Mouse (Mus musculus) embryonic facial prominence, embryonic 11.5 days (tissue): ENCODE results near the gene Adnp. TPM values are rescaled to one million over a fixed set of nuclear protein-coding genes. Genes with fewer than 3 reads are reported as not detected.

Source experiments
- ATAC-seq: fragments of 200-750 bp; cut with Nextera tagmentation; replicated peaks from 2 replicates; pipeline ENCODE4 v1.8.0; 2017; ENCODE audit warnings: low read depth; ENCODE audit not compliant: insufficient number of reproducible peaks, low FRiP score, low TSS enrichment
- DNase-seq: peaks from one replicate; pipeline ENCODE4 v3.0.0-alpha.2; 2015; ENCODE audit warnings: low spot score
- H3K27ac ChIP-seq: fragments of 300-500 bp; sonication (generic); replicated peaks from 2 replicates; pipeline ENCODE4 v1.5.1; 2014; ENCODE audit warnings: mild to moderate bottlenecking, low read depth, low read length, control low read depth
- H3K27me3 ChIP-seq: fragments of 300-500 bp; sonication (generic); 2 replicates; pipeline ENCODE4 v1.6.1; 2014; ENCODE audit warnings: mild to moderate bottlenecking, low read length, moderate library complexity, mixed read lengths; ENCODE audit not compliant: control insufficient read depth, insufficient read depth
- H3K36me3 ChIP-seq: fragments of 300-500 bp; sonication (generic); replicated peaks from 2 replicates; pipeline ENCODE4 v1.6.1; 2014; ENCODE audit warnings: low read depth, mild to moderate bottlenecking, low read length, moderate library complexity, mixed read lengths; ENCODE audit not compliant: control insufficient read depth, insufficient read depth
- H3K4me1 ChIP-seq: fragments of 300-500 bp; sonication (generic); 2 replicates; pipeline ENCODE4 v1.6.1; 2014; ENCODE audit warnings: low read length, mixed read lengths; ENCODE audit not compliant: control insufficient read depth, insufficient read depth
- H3K4me2 ChIP-seq: fragments of 300-500 bp; sonication (generic); 2 replicates; pipeline ENCODE4 v1.6.1; 2014; ENCODE audit warnings: low read depth, mild to moderate bottlenecking, control low read depth, low read length, moderate library complexity
- H3K4me3 ChIP-seq: fragments of 300-500 bp; sonication (generic); 2 replicates; pipeline ENCODE4 v1.5.1; 2014; ENCODE audit warnings: low read depth, low read length, control low read depth
- H3K9ac ChIP-seq: fragments of 300-500 bp; sonication (generic); replicated peaks from 2 replicates; pipeline ENCODE4 v1.6.1; 2014; ENCODE audit warnings: mild to moderate bottlenecking, control low read depth, low read length
- H3K9me3 ChIP-seq: fragments of 300-500 bp; sonication (generic); replicated peaks from 2 replicates; pipeline ENCODE4 v1.6.1; 2016; ENCODE audit warnings: mild to moderate bottlenecking, low read length, inconsistent platforms, mixed read lengths; ENCODE audit not compliant: control insufficient read depth
- WGBS: fragments of 180-500 bp; shearing (Covaris S2); extraction: QIAGEN DNeasy Blood & Tissue Kit; methylation state at CpG from one replicate; pipeline ENCODE4 v1.1.7; 2014; 5-methylcytosine and 5-hydroxymethylcytosine counted together
- polyA plus RNA-seq: library from polyadenylated mRNA; unstranded; fragments of >200 nt; fragmentation: Nextera tagmentation; extraction: Ambion mirVana; gene quantifications from 2 replicates; pipeline ENCODE4 v1.2.1, GENCODE M21; 2014

Adnp gene
- polyA plus RNA-seq, 1 experiment from 2014 or later: 10.1 TPM

DNA sequence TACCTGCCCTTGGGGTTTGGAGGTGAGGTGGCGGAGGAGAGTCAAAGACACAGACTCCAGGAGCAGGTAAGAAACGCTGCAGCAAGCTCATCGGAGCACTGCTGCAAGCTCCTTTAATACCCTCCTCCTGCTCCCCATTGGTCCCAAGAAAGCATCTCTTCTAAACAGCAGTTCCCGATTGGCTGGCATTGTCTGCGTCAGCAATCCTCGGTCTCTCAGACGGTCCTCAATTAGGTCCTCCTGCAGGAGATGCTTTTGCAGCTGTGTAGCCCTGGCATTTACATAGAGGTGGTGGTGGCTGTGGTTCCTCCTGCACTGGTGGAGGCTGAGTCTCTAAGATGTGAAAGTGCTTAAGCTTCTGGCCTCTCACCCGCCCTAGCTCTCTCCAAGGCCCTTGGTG, 38.7 kb upstream of the Adnp start:
- 34% methylated on average over 8 of the region's 8 CpGs for WGBS

DNA sequence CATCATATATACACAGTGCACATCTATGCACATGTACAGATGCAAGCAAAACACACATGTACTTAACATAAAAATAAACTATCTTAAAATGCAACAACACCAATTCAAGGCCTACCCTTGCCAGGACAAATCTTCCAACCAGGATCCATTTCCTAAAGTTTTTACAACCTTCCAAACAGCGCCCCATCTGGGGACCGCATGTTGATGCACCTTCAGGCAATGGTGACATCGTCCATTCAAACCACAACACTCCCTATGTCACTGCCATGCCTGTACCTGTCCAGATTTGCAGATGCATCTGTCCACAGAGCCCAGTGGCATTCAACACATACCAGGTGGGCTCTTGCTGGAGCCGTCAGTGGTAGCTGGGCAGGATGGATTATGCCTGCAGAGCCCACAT, 36.4 kb upstream of the Adnp start:
- DNase-seq (no peak), ATAC-seq (no peak)
- no peaks in the 10 kb centered on the region for H3K36me3 ChIP-seq
- no peak overlapping the region for H3K9ac ChIP-seq
- no peaks in the 10 kb centered on the region for H3K9me3 ChIP-seq
- H3K27me3 ChIP-seq: no peaks in the 10 kb centered on the region
- 76% methylated on average over 4 of the region's 4 CpGs for WGBS
- no peak overlapping the region for H3K27ac ChIP-seq
- no peak overlapping the region for H3K4me3 ChIP-seq
- no peak overlapping the region for H3K4me2 ChIP-seq
- no peaks in the 10 kb centered on the region for H3K4me1 ChIP-seq

More for the DNA sequence above, 38.7 kb upstream of the Adnp start:
- Histone ChIP-seq H3K27me3 (no peaks in the 10 kb centered on the region), H3K27ac (no peak overlapping the region), H3K36me3 (no peaks in the 10 kb centered on the region), H3K4me3 (no peak overlapping the region), H3K4me2 (no peak overlapping the region), H3K4me1 (no peaks in the 10 kb centered on the region), H3K9ac (no peak overlapping the region), H3K9me3 (no peaks in the 10 kb centered on the region)
- DNase-seq: no peak
- ATAC-seq: no peak

GRCm38 (mm10) chr2:168242841-168243240, 35.9 kb upstream of the Adnp start:
- Histone ChIP-seq H3K4me3 (no peak overlapping the region), H3K27me3 (no peaks in the 10 kb centered on the region), H3K4me2 (no peak overlapping the region), H3K27ac (no peak overlapping the region), H3K9ac (no peak overlapping the region), H3K9me3 (no peaks in the 10 kb centered on the region), H3K4me1 (no peaks in the 10 kb centered on the region), H3K36me3 (no peaks in the 10 kb centered on the region)
- DNase-seq: no peak
- ATAC-seq: 0 out of 2 replicates have a peak, but pooled peaks have one; percentile 23

DNA sequence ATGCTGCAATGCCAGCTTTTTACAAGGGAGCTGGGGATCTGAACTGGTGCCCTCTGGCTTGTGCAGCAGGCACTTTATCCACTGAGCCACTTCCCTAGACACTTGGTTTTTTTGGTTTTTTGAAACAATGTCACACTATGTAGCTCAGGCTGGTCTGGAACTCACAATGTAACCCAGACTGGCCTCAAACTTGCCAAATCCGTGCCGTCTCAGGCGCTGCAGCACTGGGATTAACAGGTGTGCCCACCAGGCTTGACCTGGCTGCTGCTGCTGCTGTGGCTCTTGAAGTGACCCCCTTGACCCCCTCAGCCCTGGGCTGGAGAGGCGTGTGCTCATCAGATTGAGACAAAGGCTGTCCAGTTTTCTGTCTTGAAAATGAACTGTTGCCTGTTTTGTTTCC, 31.4 kb upstream of the Adnp start:
- no peaks in the 10 kb centered on the region for H3K27me3 ChIP-seq
- ATAC-seq (no peak), DNase-seq (no peak)
- no peak overlapping the region for H3K4me2 ChIP-seq
- no peaks in the 10 kb centered on the region for H3K36me3 ChIP-seq
- H3K9me3 ChIP-seq: no peaks in the 10 kb centered on the region
- no peak overlapping the region for H3K27ac ChIP-seq
- no peak overlapping the region for H3K9ac ChIP-seq
- no peaks in the 10 kb centered on the region for H3K4me1 ChIP-seq
- 86% methylated on average over 4 of the region's 4 CpGs for WGBS
- no peak overlapping the region for H3K4me3 ChIP-seq

GRCm38 (mm10) chr2:168233286-168233685, 26.4 kb upstream of the Adnp start:
- Histone ChIP-seq H3K9me3 (no peaks in the 10 kb centered on the region), H3K4me2 (no peak overlapping the region), H3K4me3 (no peak overlapping the region), H3K27ac (no peak overlapping the region), H3K36me3 (no peaks in the 10 kb centered on the region), H3K4me1 (peaks cover 4% of the 10 kb centered on the region), H3K9ac (no peak overlapping the region), H3K27me3 (no peaks in the 10 kb centered on the region)
- 90% methylated on average over 5 of the region's 5 CpGs for WGBS
- no peak for ATAC-seq
- DNase-seq: no peak

DNA sequence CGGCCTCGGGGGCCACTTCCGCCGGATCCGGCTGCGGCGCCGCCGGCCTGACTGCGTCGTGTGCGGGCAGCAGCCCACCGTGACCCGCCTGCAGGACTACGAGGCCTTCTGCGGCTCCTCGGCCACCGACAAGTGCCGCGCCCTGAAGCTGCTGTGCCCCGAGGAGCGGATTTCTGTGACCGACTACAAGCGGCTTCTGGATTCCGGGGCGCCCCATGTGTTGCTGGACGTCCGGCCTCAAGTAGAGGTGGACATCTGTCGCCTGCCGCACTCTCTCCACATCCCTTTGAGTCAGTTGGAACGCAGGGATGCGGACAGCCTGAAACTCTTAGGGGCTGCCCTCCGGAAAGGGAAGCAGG, 24.5 kb upstream of the Adnp start:
- H3K4me2 ChIP-seq: peak overlapping the region; percentile 99
- no peaks in the 10 kb centered on the region for H3K9me3 ChIP-seq
- H3K4me1 ChIP-seq: peaks cover 4% of the 10 kb centered on the region
- peak overlapping the region; percentile 88 for H3K9ac ChIP-seq
- H3K4me3 ChIP-seq: peak overlapping the region; percentile 100
- H3K36me3 ChIP-seq: no peaks in the 10 kb centered on the region; the same call in 1 of the 2 replicates
- ATAC-seq (no peak), DNase-seq (no peak)
- no peak overlapping the region for H3K27ac ChIP-seq
- H3K27me3 ChIP-seq: no peaks in the 10 kb centered on the region
- WGBS: 64% methylated on average over 33 of the region's 33 CpGs

- H3K4me2 ChIP-seq: peak overlapping the region; percentile 99
- H3K9me3 ChIP-seq: no peaks in the 10 kb centered on the region
- no peaks in the 10 kb centered on the region; the same call in 1 of the 2 replicates for H3K36me3 ChIP-seq
- H3K9ac ChIP-seq: peak overlapping the region; percentile 88
- H3K4me1 ChIP-seq: peaks cover 4% of the 10 kb centered on the region
- ATAC-seq: peak; percentile 49
- 3% methylated on average over 81 of the region's 105 CpGs for WGBS
- peak overlapping the region; percentile 68; the same call in 1 of the 2 replicates for H3K27ac ChIP-seq
- no peaks in the 10 kb centered on the region for H3K27me3 ChIP-seq
- peak overlapping the region; percentile 100 for H3K4me3 ChIP-seq
- DNase-seq: no peak
Observed at GRCm38 (mm10) chr2:168230773-168231470, 24.0 kb upstream of the Adnp start.

- Histone ChIP-seq H3K27me3 (no peaks in the 10 kb centered on the region), H3K9me3 (no peaks in the 10 kb centered on the region), H3K4me3 (peak within 1 kb of the TSS; percentile 100), H3K4me2 (peak within 1 kb of the TSS; percentile 99), H3K4me1 (peaks cover 4% of the 10 kb centered on the region), H3K36me3 (peaks cover 2% of the 10 kb centered on the region; the same call in 1 of the 2 replicates), H3K9ac (peak within 1 kb of the TSS; percentile 88), H3K27ac (peak within 1 kb of the TSS; percentile 68)
- WGBS: under 1% methylated on average over 73 of the region's 73 CpGs
- DNase-seq: peak; percentile 91
- peak; percentile 82 for ATAC-seq
Observed at GRCm38 (mm10) chr2:168230026-168230728, 23.3 kb upstream of the Adnp start, which contains the start of the genes Gm20716, Dpm1 and Mocs3. TSS of gene Gm20716 (minus strand) at chr2:168230364. TSS of gene Dpm1 (minus strand) at chr2:168230591. TSS of gene Mocs3 (plus strand) at chr2:168230622.
